Mouse (Mus musculus) sigmoid colon, adult 10 weeks (tissue): Measurements from ENCODE around the gene Fbf1. TPM values are rescaled to one million over a fixed set of nuclear protein-coding genes. Genes with fewer than 3 reads are reported as not detected.

Source experiments
- polyA plus RNA-seq: library from polyadenylated mRNA; stranded (reverse); fragments of 350-450 nt; fragmentation: Illumina TruSeq; extraction: RNeasy Lipid Tissue Mini Kit (QIAGEN cat#74804); gene quantifications from one replicate; pipeline ENCODE4 v1.2.3, GENCODE M21; 2014; ENCODE audit warnings: low read depth, low replicate concordance

Gene Fbf1
- polyA plus RNA-seq = 6.6 TPM

GRCm38 (mm10) chr11:116167884-116168439 lies at the start of gene Fbf1:
Fbf1 (minus strand) TSS chr11:116168166.

GRCm38 (mm10) chr11:116198639-116199531 lies 30.9 kb upstream of the Fbf1 start, which contains the start of the genes Ten1 and Acox1:
Ten1 (plus strand) TSS chr11:116198855.
Acox1 (minus strand) TSS chr11:116199045.

GRCm38 (mm10) chr11:116138468-116139138 lies 29.4 kb downstream of the Fbf1 start, which contains the start of gene Mrpl38:
Mrpl38 (minus strand) TSS chr11:116138868.

GRCm38 (mm10) chr11:116130488-116131205 lies 37.3 kb downstream of the Fbf1 start, which contains the start of gene Trim65:
Trim65 (minus strand) TSS chr11:116131128.

GRCm38 (mm10) chr11:116127156-116127980 lies 40.6 kb downstream of the Fbf1 start, which contains the start of gene Trim47:
Trim47 (minus strand) TSS chr11:116127210.

Other genes starting within 250 kb of the Fbf1 start
- 6.4 TPM for gene Sap30bp, start 234.9 kb downstream of the Fbf1 start, polyA plus RNA-seq
- 2.3 TPM for gene Recql5, start 234.7 kb downstream of the Fbf1 start, polyA plus RNA-seq
- 1.3 TPM for gene Itgb4, start 193.5 kb downstream of the Fbf1 start, polyA plus RNA-seq
- not detected for gene Galk1, start 155.4 kb downstream of the Fbf1 start, polyA plus RNA-seq
- gene H3f3b, start 140.2 kb downstream of the Fbf1 start, polyA plus RNA-seq = 1,501 TPM
- gene Unk, start 137.8 kb downstream of the Fbf1 start, polyA plus RNA-seq = 2.3 TPM
- gene Unc13d, start 90.2 kb downstream of the Fbf1 start, polyA plus RNA-seq = 0.22 TPM
- 15.4 TPM for gene Wbp2, start 81.2 kb downstream of the Fbf1 start, polyA plus RNA-seq
- 0.28 TPM for gene Trim47, start 41.0 kb downstream of the Fbf1 start, polyA plus RNA-seq
- gene Trim65, start 37.0 kb downstream of the Fbf1 start, polyA plus RNA-seq = 6.8 TPM
- 2.1 TPM for gene Mrpl38, start 29.3 kb downstream of the Fbf1 start, polyA plus RNA-seq
- gene Ten1, start 30.7 kb upstream of the Fbf1 start, polyA plus RNA-seq = 2.0 TPM
- gene Acox1, start 30.9 kb upstream of the Fbf1 start, polyA plus RNA-seq = 174 TPM
- not detected for gene Evpl, start 69.9 kb upstream of the Fbf1 start, polyA plus RNA-seq
- 6.2 TPM for gene Srp68, start 106.1 kb upstream of the Fbf1 start, polyA plus RNA-seq
- not detected for gene Galr2, start 112.8 kb upstream of the Fbf1 start, polyA plus RNA-seq
- gene Exoc7, start 139.1 kb upstream of the Fbf1 start, polyA plus RNA-seq = 8.8 TPM
- gene Foxj1, start 167.2 kb upstream of the Fbf1 start, polyA plus RNA-seq = not detected
- gene Rnf157, start 244.9 kb upstream of the Fbf1 start, polyA plus RNA-seq = 0.76 TPM